Mouse (Mus musculus) C2C12 (cell line): ENCODE data around the gene Rftn2. TPM values are rescaled to one million over a fixed set of nuclear protein-coding genes. Genes with fewer than 3 reads are reported as not detected.
A peak's percentile ranks its signal among the peaks of the same experiment; 100 is the strongest.

Experiments
- H3K27me3 ChIP-seq: one replicate; pipeline ENCODE4 v1.6.1; 2011; ENCODE audit not compliant: control insufficient read depth, insufficient read depth, insufficient read length
- H3K36me3 ChIP-seq: one replicate; pipeline ENCODE4 v1.6.1; 2011; ENCODE audit not compliant: control insufficient read depth, insufficient read depth
- H3K4me3 ChIP-seq: one replicate; pipeline ENCODE4 v1.5.1; 2011; ENCODE audit warnings: mild to moderate bottlenecking, control low read depth; ENCODE audit not compliant: poor library complexity, insufficient read depth, severe bottlenecking
- H3K79me2 ChIP-seq: one replicate; pipeline ENCODE4 v1.6.1; 2011; ENCODE audit not compliant: control insufficient read depth, insufficient read depth
- H3K79me3 ChIP-seq: one replicate; pipeline ENCODE4 v1.6.1; 2011; ENCODE audit warnings: low read depth, control low read depth
- H3ac ChIP-seq: one replicate; pipeline ENCODE3; 2011; ENCODE audit warnings: low read depth; ENCODE audit not compliant: control insufficient read depth, insufficient read length
- CEBPB ChIP-seq: IDR thresholded peaks from one replicate; pipeline ENCODE4 v1.6.1; 2011; ENCODE audit warnings: low read depth, mild to moderate bottlenecking, control low read depth, moderate library complexity
- CTCF ChIP-seq: IDR thresholded peaks from one replicate; pipeline ENCODE4 v1.5.1; 2011; ENCODE audit not compliant: control insufficient read depth, insufficient read depth, insufficient read length
- FOSL1 ChIP-seq: IDR thresholded peaks from one replicate; pipeline ENCODE4 v1.8.0; 2011; ENCODE audit warnings: mild to moderate bottlenecking, low read length; ENCODE audit not compliant: poor library complexity, insufficient read depth, severe bottlenecking
- MAX ChIP-seq: IDR thresholded peaks from one replicate; pipeline ENCODE4 v1.6.1; 2011; ENCODE audit warnings: mild to moderate bottlenecking, control low read depth
- MYOD1 ChIP-seq: IDR thresholded peaks from one replicate; pipeline ENCODE4 v1.6.1; 2011; ENCODE audit warnings: low read depth; ENCODE audit not compliant: control insufficient read depth, insufficient read length
- MYOG ChIP-seq: IDR thresholded peaks from one replicate; pipeline ENCODE4 v1.6.1; 2011; ENCODE audit not compliant: control insufficient read depth, insufficient read length; ENCODE audit errors: extremely low read depth
- USF1 ChIP-seq: IDR thresholded peaks from one replicate; pipeline ENCODE4 v1.6.1; 2011; ENCODE audit warnings: low read depth, mild to moderate bottlenecking, control low read depth, moderate library complexity
- polyA plus RNA-seq: library from polyadenylated mRNA; unstranded; fragments of >200 nt; fragmentation: generic; extraction: Trizol; gene quantifications from one replicate; pipeline ENCODE4 v1.2.1, GENCODE M21; 2012; ENCODE audit warnings: missing spikeins

The Rftn2 gene
- polyA plus RNA-seq, 1 experiment = 13.0 TPM

GRCm38 (mm10) chr1:55227376-55227775, 794 bp upstream of the Rftn2 start:
- Histone ChIP-seq H3K36me3 (peaks cover 5% of the 10 kb centered on the region), H3K4me3 (peak overlapping the region; percentile 53), H3K27me3 (no peaks in the 10 kb centered on the region), H3ac (no peak overlapping the region), H3K79me3 (peaks cover 19% of the 10 kb centered on the region), H3K79me2 (peaks cover 57% of the 10 kb centered on the region)
- TF ChIP-seq MYOG (no peak), USF1 (no peak), CTCF (no peak), MAX (no peak), MYOD1 (no peak), CEBPB (no peak), FOSL1 (no peak)

- Histone ChIP-seq H3K4me3 (peak overlapping the region; percentile 53), H3ac (peak overlapping the region; percentile 34), H3K79me3 (peaks cover 19% of the 10 kb centered on the region), H3K27me3 (no peaks in the 10 kb centered on the region), H3K79me2 (peaks cover 59% of the 10 kb centered on the region), H3K36me3 (peaks cover 5% of the 10 kb centered on the region)
- TF ChIP-seq MYOG = no peak
- no peak for TF ChIP-seq CTCF
- TF ChIP-seq USF1 = no peak
- TF ChIP-seq MAX = no peak
- no peak for TF ChIP-seq FOSL1
- no peak for TF ChIP-seq MYOD1
- TF ChIP-seq CEBPB = no peak
Observed at GRCm38 (mm10) chr1:55225398-55225797, 1.2 kb downstream of the Rftn2 start.

GRCm38 (mm10) chr1:55224111-55224510, 2.5 kb downstream of the Rftn2 start:
- TF ChIP-seq MAX (no peak), USF1 (no peak), FOSL1 (no peak), MYOG (no peak), MYOD1 (no peak), CTCF (no peak), CEBPB (no peak)
- H3K4me3 ChIP-seq = no peak overlapping the region

GRCm38 (mm10) chr1:55223026-55223425, 3.6 kb downstream of the Rftn2 start:
- Histone ChIP-seq H3K4me3 (no peak overlapping the region), H3ac (no peak overlapping the region)
- TF ChIP-seq USF1 (no peak), MAX (no peak), CEBPB (no peak), FOSL1 (no peak), CTCF (no peak), MYOG (no peak), MYOD1 (no peak)

More at GRCm38 (mm10) chr1:55224111-55224510, 2.5 kb downstream of the Rftn2 start:
- Histone ChIP-seq H3K79me3 (peaks cover 16% of the 10 kb centered on the region), H3K27me3 (no peaks in the 10 kb centered on the region), H3K36me3 (no peaks in the 10 kb centered on the region), H3K79me2 (peaks cover 55% of the 10 kb centered on the region), H3ac (no peak overlapping the region)

GRCm38 (mm10) chr1:55221352-55221751, 5.2 kb downstream of the Rftn2 start:
- H3K4me3 ChIP-seq = no peak overlapping the region
- H3K79me2 ChIP-seq = peaks cover 39% of the 10 kb centered on the region
- H3K36me3 ChIP-seq = no peaks in the 10 kb centered on the region
- no peak for TF ChIP-seq MYOD1
- TF ChIP-seq MYOG = no peak
- TF ChIP-seq FOSL1 = no peak
- TF ChIP-seq CTCF = no peak
- TF ChIP-seq USF1 = no peak
- no peak for TF ChIP-seq MAX
- TF ChIP-seq CEBPB = no peak
- no peak overlapping the region for H3ac ChIP-seq
- H3K27me3 ChIP-seq = no peaks in the 10 kb centered on the region
- H3K79me3 ChIP-seq = peaks cover 11% of the 10 kb centered on the region

More at GRCm38 (mm10) chr1:55223026-55223425, 3.6 kb downstream of the Rftn2 start:
- H3K79me2 ChIP-seq = peaks cover 51% of the 10 kb centered on the region
- H3K79me3 ChIP-seq = peaks cover 14% of the 10 kb centered on the region
- no peaks in the 10 kb centered on the region for H3K27me3 ChIP-seq
- H3K36me3 ChIP-seq = no peaks in the 10 kb centered on the region

GRCm38 (mm10) chr1:55217191-55217590, 9.4 kb downstream of the Rftn2 start:
- Histone ChIP-seq H3K27me3 (no peaks in the 10 kb centered on the region), H3ac (no peak overlapping the region), H3K79me2 (peaks cover under 1% of the 10 kb centered on the region), H3K79me3 (no peaks in the 10 kb centered on the region), H3K36me3 (no peaks in the 10 kb centered on the region), H3K4me3 (no peak overlapping the region)
- TF ChIP-seq MAX (no peak), MYOD1 (no peak), CEBPB (no peak), USF1 (no peak), FOSL1 (no peak), CTCF (no peak), MYOG (no peak)
